Mouse (Mus musculus) small intestine, adult 2 months (tissue): ENCODE results near the gene Mmaa.

ENCODE experiments used
- CTCF ChIP-seq: fragments of 200-500 bp; IDR thresholded peaks from 2 replicates; pipeline ENCODE4 v1.5.1; 2012; ENCODE audit warnings: low read depth, mild to moderate bottlenecking, control low read depth, inconsistent platforms, low read length, moderate library complexity, mixed read lengths; ENCODE audit not compliant: insufficient replicate concordance, insufficient read length; ENCODE audit errors: extremely low read depth
- POLR2A ChIP-seq: fragments of 200-500 bp; IDR thresholded peaks from 2 replicates; pipeline ENCODE4 v1.6.1; 2012; ENCODE audit warnings: low read depth, mild to moderate bottlenecking, control low read depth, inconsistent platforms, low read length, moderate library complexity

DNA sequence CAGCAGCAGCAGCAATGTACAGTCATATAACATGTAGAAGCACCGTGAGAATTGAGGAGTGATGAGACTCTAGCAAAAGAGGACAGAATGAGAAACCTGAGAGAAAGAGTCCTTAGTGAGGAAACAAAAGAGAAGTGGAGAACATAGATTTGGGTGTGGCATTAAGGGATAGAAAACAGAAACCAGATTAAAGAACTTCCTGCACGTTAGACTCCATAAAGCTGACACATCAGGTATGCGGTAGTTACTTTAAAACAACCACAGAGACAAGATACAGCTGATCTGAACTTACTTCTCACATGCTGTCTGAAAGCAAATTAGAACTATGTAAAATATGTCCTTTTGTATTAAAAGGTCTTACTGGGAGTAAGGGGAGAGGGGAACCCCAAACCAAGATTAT lies 8.3 kb downstream of the Mmaa start:
- TF ChIP-seq CTCF = no peak
- no peak for TF ChIP-seq POLR2A
